In the genomic region with DNA sequence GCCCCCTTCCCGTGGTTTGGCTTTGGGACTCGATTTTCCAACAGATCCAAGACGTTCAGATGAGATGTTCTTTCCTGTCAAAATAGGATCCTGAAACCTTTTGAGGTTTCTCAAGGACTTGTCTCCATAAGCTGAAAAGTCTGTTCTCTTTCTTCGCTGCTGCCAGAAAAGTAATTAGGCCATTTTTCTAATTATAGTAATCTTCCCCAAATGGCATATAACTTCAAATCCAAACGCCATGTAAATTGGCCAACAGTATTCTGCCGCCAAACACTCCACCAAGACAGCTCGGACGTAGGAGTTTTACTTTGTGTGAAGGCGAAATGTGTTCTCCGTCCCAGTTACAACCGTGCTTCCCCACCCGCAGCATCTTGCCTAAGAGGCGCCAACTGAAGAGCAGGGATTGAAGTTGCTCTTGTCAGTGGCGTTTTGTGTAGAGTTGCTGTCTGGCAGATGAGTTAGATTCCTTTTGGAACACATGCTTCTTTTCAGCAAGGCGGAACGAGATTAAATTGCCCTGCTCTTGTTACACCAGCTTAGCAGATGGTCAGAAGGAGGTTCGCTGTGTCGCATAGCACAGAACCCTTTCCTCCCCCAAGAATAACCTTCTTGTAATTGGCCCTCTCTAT, we compare ENCODE assay signal across 8 mouse cellular contexts.
DNase-seq lines count a peak whose midpoint lies in the region; ATAC-seq and TF ChIP-seq lines count a peak whose summit lies in the region.

No protein-coding gene starts in this region.

- H3K4me2 ChIP-seq in limb, embryonic 11.5 days (ENCODE audit: low read depth, severe bottlenecking), result peak overlapping the region; percentile 50

- no peak for TF ChIP-seq POLR2A in olfactory bulb, adult 2 months (IDR thresholded peaks at IDR 0.05; ENCODE audit: insufficient read depth, low read depth, low read length)

- no peaks in the 10 kb centered on the region for H3K27me3 ChIP-seq in hindbrain, embryonic 10.5 days (ENCODE audit: insufficient read depth, poor library complexity, severe bottlenecking)
- H3K27me3 ChIP-seq in limb, embryonic 11.5 days (ENCODE audit: control insufficient read depth, insufficient read depth, low read length), result no peaks in the 10 kb centered on the region

- WGBS in hindbrain, embryonic 10.5 days, result 33% methylated on average over 18 of the region's 18 CpGs
- 18% methylated on average over 18 of the region's 18 CpGs for WGBS in limb, embryonic 11.5 days
- 8% methylated on average over 18 of the region's 18 CpGs for WGBS in olfactory bulb, adult 2 months

- peak; percentile 21 for DNase-seq in kidney, postnatal 10 days
- no peak for DNase-seq in kidney, adult 8-10 months
- DNase-seq in cerebellum, postnatal 14 days, result peak; percentile 40 to 56
- peak; percentile 37 for DNase-seq in hindbrain, embryonic 10.5 days (ENCODE audit: low spot score)
- peak; percentile 54 for DNase-seq in limb, embryonic 11.5 days (ENCODE audit: low spot score)
- DNase-seq in spleen, postnatal 14 days (ENCODE audit: low spot score in 2 of 2), result no peak
- DNase-seq in spleen, adult 12 weeks (ENCODE audit: low spot score), result no peak

- no peak for ATAC-seq in limb, embryonic 11.5 days (ENCODE audit: insufficient number of reproducible peaks, low FRiP score, low TSS enrichment, low read depth)

- H3K9me3 ChIP-seq in hindbrain, embryonic 10.5 days, result no peaks in the 10 kb centered on the region
- no peaks in the 10 kb centered on the region for H3K9me3 ChIP-seq in limb, embryonic 11.5 days (ENCODE audit: control insufficient read depth, low read length)

- H3K27ac ChIP-seq in hindbrain, embryonic 10.5 days, result peak overlapping the region; percentile 75
- no peak overlapping the region for H3K27ac ChIP-seq in limb, embryonic 11.5 days (replicated peaks; ENCODE audit: low read depth, low read length)
- no peak overlapping the region for H3K27ac ChIP-seq in olfactory bulb, adult 2 months (ENCODE audit: insufficient read depth, low read depth, low read length)

- H3K4me3 ChIP-seq in hindbrain, embryonic 10.5 days, result peak overlapping the region; percentile 41
- peak overlapping the region; percentile 14; the same call in 1 of the 2 replicates for H3K4me3 ChIP-seq in limb, embryonic 11.5 days (ENCODE audit: low read depth, low read length)
- peak overlapping the region; percentile 8; the same call in 1 of the 2 replicates for H3K4me3 ChIP-seq in olfactory bulb, adult 2 months (ENCODE audit: insufficient read depth, low read depth, low read length)

- H3K9ac ChIP-seq in limb, embryonic 11.5 days (ENCODE audit: low read length), result no peak overlapping the region

- H3K4me1 ChIP-seq in hindbrain, embryonic 10.5 days (replicated peaks), result peaks cover 31% of the 10 kb centered on the region
- no peaks in the 10 kb centered on the region; the same call in 1 of the 2 replicates for H3K4me1 ChIP-seq in limb, embryonic 11.5 days (ENCODE audit: control insufficient read depth, insufficient read depth, low read length)
- peaks cover 16% of the 10 kb centered on the region for H3K4me1 ChIP-seq in olfactory bulb, adult 2 months (ENCODE audit: control insufficient read depth, insufficient read depth, low read length)

- no peaks in the 10 kb centered on the region for H3K36me3 ChIP-seq in hindbrain, embryonic 10.5 days
- no peaks in the 10 kb centered on the region for H3K36me3 ChIP-seq in limb, embryonic 11.5 days (ENCODE audit: control insufficient read depth, insufficient read depth, low read length)

- TF ChIP-seq CTCF in olfactory bulb, adult 2 months (IDR thresholded peaks at IDR 0.05; ENCODE audit: insufficient read depth, low read depth, low read length), result no peak

Comparison
In these comparisons a context has a peak if more than half of its experiments do, and no peak if none do; other contexts are left out.
1. DNase-seq: peak in kidney, postnatal 10 days (single experiment), cerebellum, postnatal 14 days (2 of 2), hindbrain, embryonic 10.5 days (single experiment) and limb, embryonic 11.5 days (single experiment); none in kidney, adult 8-10 months (0 of 2), spleen, postnatal 14 days (0 of 2) and spleen, adult 12 weeks (single experiment).
2. Peak in every context shown above with its lines, with median percentiles within 50 percentile points of each other: H3K4me3 ChIP-seq.